Mouse (Mus musculus) limb, embryonic 14.5 days (tissue): ENCODE measurements around the gene Ufc1. TPM values are rescaled to one million over a fixed set of nuclear protein-coding genes. Genes with fewer than 3 reads are reported as not detected.

ENCODE experiments used
- ATAC-seq: fragments of 200-750 bp; cut with Nextera tagmentation; 2 replicates; pipeline ENCODE4 v1.8.0; 2017; ENCODE audit warnings: low read depth, moderate number of reproducible peaks, moderate TSS enrichment; ENCODE audit not compliant: low FRiP score
- DNase-seq: peaks from one replicate; pipeline ENCODE4 v3.0.0-alpha.2; 2015; ENCODE audit warnings: low spot score
- H3K27ac ChIP-seq: fragments of 300-500 bp; sonication (generic); replicated peaks from 2 replicates; pipeline ENCODE4 v1.5.1; 2014; ENCODE audit warnings: low read depth, mild to moderate bottlenecking, low read length, moderate library complexity, mixed read lengths
- H3K27me3 ChIP-seq: fragments of 300-500 bp; sonication (generic); 2 replicates; pipeline ENCODE4 v1.6.1; 2014; ENCODE audit warnings: low read length, mixed read lengths; ENCODE audit not compliant: control insufficient read depth, insufficient read depth
- H3K36me3 ChIP-seq: fragments of 300-500 bp; sonication (generic); 2 replicates; pipeline ENCODE4 v1.6.1; 2014; ENCODE audit warnings: mild to moderate bottlenecking, low read length, moderate library complexity, mixed read lengths; ENCODE audit not compliant: control insufficient read depth, insufficient read depth
- H3K4me1 ChIP-seq: fragments of 300-500 bp; sonication (generic); 2 replicates; pipeline ENCODE4 v1.6.1; 2014; ENCODE audit warnings: antibody characterized with exemption, low read length, mixed read lengths; ENCODE audit not compliant: control insufficient read depth, insufficient read depth
- H3K4me2 ChIP-seq: fragments of 300-500 bp; sonication (generic); replicated peaks from 2 replicates; pipeline ENCODE4 v1.6.1; 2014; ENCODE audit warnings: low read depth, mild to moderate bottlenecking, low read length, moderate library complexity; ENCODE audit not compliant: severe bottlenecking
- H3K4me3 ChIP-seq: fragments of 300-500 bp; sonication (generic); replicated peaks from 2 replicates; pipeline ENCODE4 v1.5.1; 2014; ENCODE audit warnings: low read length
- H3K9ac ChIP-seq: fragments of 300-500 bp; sonication (generic); 2 replicates; pipeline ENCODE4 v1.6.1; 2014; ENCODE audit warnings: mild to moderate bottlenecking, low read depth, low read length, moderate library complexity; ENCODE audit not compliant: severe bottlenecking
- H3K9me3 ChIP-seq: fragments of 300-500 bp; sonication (generic); 2 replicates; pipeline ENCODE4 v1.6.1; 2016; ENCODE audit warnings: low read length; ENCODE audit not compliant: control insufficient read depth
- POLR2A ChIP-seq: fragments of 200-500 bp; IDR thresholded peaks from 2 replicates; pipeline ENCODE4 v1.8.0; 2012; ENCODE audit warnings: inconsistent platforms, mild to moderate bottlenecking, moderate library complexity, borderline replicate concordance; ENCODE audit not compliant: insufficient read depth, insufficient read length; ENCODE audit errors: extremely low read depth
- WGBS: fragments of 180-500 bp; shearing (Covaris S2); extraction: QIAGEN DNeasy Blood & Tissue Kit; methylation state at CpG from one replicate; pipeline ENCODE4 v1.1.7; 2014; 5-methylcytosine and 5-hydroxymethylcytosine counted together
- polyA plus RNA-seq, 2 experiments: library from polyadenylated mRNA; depleted of rRNA in 1 of 2; stranded (reverse) in 1 of 2; unstranded in 1 of 2; fragments of >200 nt; fragmentation: Nextera tagmentation in 1 of 2; extraction: Ambion mirVana in 1 of 2; gene quantifications; 2 replicates each; pipeline versions ENCODE4 v1.2.1 to v1.2.3; 2012 to 2014

Ufc1 gene
- polyA plus RNA-seq, 2 experiments = 60.9 to 133 TPM

DNA sequence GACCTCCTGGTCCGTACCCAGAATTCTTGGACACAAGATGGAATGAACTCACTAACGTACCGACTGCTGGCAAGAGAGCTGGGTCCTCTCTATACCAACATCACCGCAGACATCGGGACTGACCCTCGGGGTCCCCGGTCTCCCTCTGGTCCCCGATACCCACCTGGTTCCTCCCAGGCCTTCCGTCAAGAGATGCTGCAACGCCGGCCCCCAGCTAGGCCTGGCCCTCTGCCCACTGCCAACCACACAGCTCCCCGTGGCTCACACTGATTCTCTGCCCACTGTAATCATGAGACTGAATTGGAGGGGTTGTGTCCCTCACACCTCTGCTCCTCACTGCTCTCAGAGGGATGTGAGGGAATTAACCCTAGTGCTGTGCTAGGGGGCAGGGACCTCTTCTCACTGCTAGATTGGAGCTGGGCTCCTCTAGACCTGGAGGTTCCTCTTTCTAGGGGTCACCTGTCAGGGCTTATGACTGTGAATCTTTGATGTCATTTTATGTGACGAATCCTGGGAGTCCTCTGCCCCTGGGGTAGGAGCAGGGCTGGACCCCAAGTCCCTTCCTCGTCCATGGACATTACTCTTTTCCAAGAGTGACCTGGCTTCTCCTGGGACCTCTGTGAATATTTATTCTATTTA lies 18.6 kb downstream of the Ufc1 start:
- Histone ChIP-seq H3K4me3 (no peak overlapping the region), H3K36me3 (peaks cover 70% of the 10 kb centered on the region), H3K27me3 (no peaks in the 10 kb centered on the region), H3K4me2 (no peak overlapping the region), H3K9ac (no peak overlapping the region), H3K9me3 (no peaks in the 10 kb centered on the region), H3K27ac (no peak overlapping the region), H3K4me1 (peaks cover 11% of the 10 kb centered on the region)
- DNase-seq = no peak
- no peak for TF ChIP-seq POLR2A
- ATAC-seq = no peak
- WGBS = 94% methylated on average over 14 of the region's 14 CpGs

DNA sequence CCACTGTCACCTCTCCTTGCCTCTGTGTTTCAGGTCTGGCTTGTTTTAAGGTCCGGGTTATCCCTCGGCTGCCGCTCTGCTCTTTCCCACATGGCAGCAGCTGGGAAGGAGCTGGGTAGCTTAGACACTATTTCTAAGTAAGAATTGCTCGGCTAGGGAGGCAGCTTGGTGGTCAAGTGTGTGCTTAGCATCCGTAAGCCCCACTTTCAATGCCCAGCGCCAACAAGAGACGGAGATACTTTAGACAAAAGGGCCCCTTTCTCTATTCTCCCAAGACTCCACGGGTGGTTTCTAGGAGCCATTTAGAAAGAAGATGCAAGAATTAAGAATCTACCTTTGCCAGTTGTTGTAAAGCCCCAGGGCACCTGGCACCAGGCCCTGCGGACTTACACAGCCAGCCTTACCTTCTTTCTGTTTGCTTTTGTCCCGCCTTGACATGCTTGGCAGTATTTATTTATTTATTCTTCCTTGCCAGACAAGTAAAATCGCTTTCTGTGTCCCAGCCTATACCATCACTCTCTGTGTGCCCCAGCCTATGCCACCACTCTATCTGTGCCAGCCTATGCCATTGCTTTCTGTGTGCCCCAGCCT lies 19.6 kb downstream of the Ufc1 start:
- WGBS = 92% methylated on average over 11 of the region's 11 CpGs
- H3K27me3 ChIP-seq = no peaks in the 10 kb centered on the region

DNA sequence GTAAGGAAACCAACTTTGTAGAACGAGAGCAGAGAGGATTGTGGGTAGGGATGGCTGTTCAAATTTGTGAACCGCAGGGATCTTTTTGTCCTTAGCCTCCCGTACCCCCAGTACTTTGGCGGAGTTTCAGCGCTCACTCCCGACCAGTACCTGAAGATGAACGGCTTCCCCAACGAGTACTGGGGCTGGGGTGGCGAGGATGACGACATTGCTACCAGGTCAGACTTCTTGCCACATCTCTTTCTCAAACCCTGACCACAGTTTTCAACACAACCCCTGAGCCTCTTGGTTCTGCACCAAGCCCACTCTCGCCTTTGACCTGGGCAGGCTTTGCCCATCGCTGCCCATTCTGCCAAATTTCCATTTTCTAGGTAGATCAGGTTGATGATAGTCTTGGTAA lies 20.7 kb downstream of the Ufc1 start:
- no peak for TF ChIP-seq POLR2A

More for the DNA sequence above, 19.6 kb downstream of the Ufc1 start:
- Histone ChIP-seq H3K27ac (no peak overlapping the region), H3K4me1 (peaks cover 16% of the 10 kb centered on the region), H3K4me2 (no peak overlapping the region), H3K9me3 (no peaks in the 10 kb centered on the region), H3K9ac (no peak overlapping the region), H3K36me3 (peaks cover 70% of the 10 kb centered on the region), H3K4me3 (no peak overlapping the region)
- DNase-seq (no peak), ATAC-seq (no peak)
- no peak for TF ChIP-seq POLR2A

DNA sequence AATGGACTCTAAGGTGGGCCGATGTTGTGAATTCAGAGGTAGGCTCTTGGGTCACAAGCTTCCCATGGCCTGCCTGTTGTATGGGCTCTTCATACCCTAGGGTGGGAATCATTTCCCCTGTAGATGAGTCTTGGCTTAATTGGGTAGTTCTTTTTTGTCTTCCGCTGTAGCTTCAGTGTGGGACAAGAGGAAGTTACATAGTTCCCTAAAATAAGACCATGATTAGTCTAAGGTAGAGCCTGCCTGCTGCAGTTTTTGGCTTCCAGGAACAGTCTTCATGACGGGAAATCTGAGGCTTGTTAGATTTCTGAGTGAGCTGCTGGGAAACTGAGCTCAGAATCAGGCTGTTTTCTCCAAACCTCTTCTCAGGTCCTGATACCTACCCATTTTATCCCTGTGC lies 22.7 kb downstream of the Ufc1 start:
- Histone ChIP-seq H3K27ac (no peak overlapping the region), H3K4me1 (peaks cover 13% of the 10 kb centered on the region), H3K36me3 (peaks cover 48% of the 10 kb centered on the region), H3K4me3 (no peak overlapping the region), H3K4me2 (no peak overlapping the region), H3K27me3 (no peaks in the 10 kb centered on the region), H3K9ac (no peak overlapping the region), H3K9me3 (no peaks in the 10 kb centered on the region)
- DNase-seq (no peak), ATAC-seq (no peak)
- 95% methylated on average over 3 of the region's 3 CpGs for WGBS
- TF ChIP-seq POLR2A = no peak

More for the DNA sequence above, 20.7 kb downstream of the Ufc1 start:
- WGBS = 93% methylated on average over 12 of the region's 12 CpGs
- Histone ChIP-seq H3K9ac (no peak overlapping the region), H3K36me3 (peaks cover 69% of the 10 kb centered on the region), H3K9me3 (no peaks in the 10 kb centered on the region), H3K4me3 (no peak overlapping the region), H3K4me1 (peaks cover 13% of the 10 kb centered on the region), H3K27ac (no peak overlapping the region), H3K27me3 (no peaks in the 10 kb centered on the region), H3K4me2 (no peak overlapping the region)
- ATAC-seq (no peak), DNase-seq (no peak)

DNA sequence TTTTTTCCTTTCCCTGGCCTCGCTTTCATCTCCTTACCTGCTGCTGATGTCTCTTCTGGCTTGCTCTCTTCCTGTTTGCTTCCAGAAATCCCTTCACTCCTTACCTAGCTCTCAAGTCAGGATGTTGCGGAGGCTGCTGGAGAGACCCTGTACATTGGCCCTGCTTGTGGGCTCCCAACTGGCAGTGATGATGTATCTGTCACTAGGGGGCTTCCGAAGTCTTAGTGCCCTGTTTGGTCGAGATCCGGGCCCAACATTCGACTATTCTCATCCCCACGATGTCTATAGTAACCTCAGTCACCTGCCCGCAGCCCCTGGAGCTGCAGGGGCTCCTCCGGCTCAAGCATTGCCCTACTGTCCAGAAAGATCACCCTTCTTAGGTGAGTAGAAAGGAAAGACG lies 23.2 kb downstream of the Ufc1 start:
- no peak overlapping the region; the same call in 1 of the 2 replicates for H3K4me3 ChIP-seq
- H3K9ac ChIP-seq = no peak overlapping the region
- no peaks in the 10 kb centered on the region for H3K27me3 ChIP-seq
- 68% methylated on average over 10 of the region's 10 CpGs for WGBS
- no peak for TF ChIP-seq POLR2A
- H3K4me1 ChIP-seq = peaks cover 13% of the 10 kb centered on the region
- no peak for DNase-seq
- peaks cover 43% of the 10 kb centered on the region for H3K36me3 ChIP-seq
- H3K27ac ChIP-seq = no peak overlapping the region
- no peak for ATAC-seq
- H3K4me2 ChIP-seq = no peak overlapping the region; the same call in 1 of the 2 replicates
- H3K9me3 ChIP-seq = no peaks in the 10 kb centered on the region
